Mouse (Mus musculus) neural tube, embryonic 15.5 days (tissue): Measurements from ENCODE around the gene Tns1. TPM values are rescaled to one million over a fixed set of nuclear protein-coding genes. Genes with fewer than 3 reads are reported as not detected.

Source experiments
- ATAC-seq: fragments of 200-750 bp; cut with Nextera tagmentation; 2 replicates; pipeline ENCODE4 v1.8.0; 2017; ENCODE audit warnings: mild to moderate bottlenecking, moderate TSS enrichment, moderate library complexity; ENCODE audit not compliant: low FRiP score
- H3K27ac ChIP-seq: fragments of 300-500 bp; sonication (generic); replicated peaks from 2 replicates; pipeline ENCODE4 v1.5.1; 2015; ENCODE audit warnings: mild to moderate bottlenecking, inconsistent platforms
- H3K27me3 ChIP-seq: fragments of 300-500 bp; sonication (generic); replicated peaks from 2 replicates; pipeline ENCODE4 v1.6.1; 2015; ENCODE audit warnings: inconsistent platforms
- H3K36me3 ChIP-seq: fragments of 300-500 bp; sonication (generic); 2 replicates; pipeline ENCODE4 v1.6.1; 2015; ENCODE audit warnings: inconsistent platforms
- H3K4me1 ChIP-seq: fragments of 300-500 bp; sonication (generic); 2 replicates; pipeline ENCODE4 v1.6.1; 2015; ENCODE audit warnings: inconsistent platforms
- H3K4me2 ChIP-seq: fragments of 300-500 bp; sonication (generic); 2 replicates; pipeline ENCODE4 v1.6.1; 2015; ENCODE audit warnings: inconsistent platforms, mild to moderate bottlenecking, moderate library complexity
- H3K4me3 ChIP-seq: fragments of 300-500 bp; sonication (generic); replicated peaks from 2 replicates; pipeline ENCODE4 v1.5.1; 2015; ENCODE audit warnings: mild to moderate bottlenecking, inconsistent platforms
- H3K9ac ChIP-seq: fragments of 300-500 bp; sonication (generic); replicated peaks from 2 replicates; pipeline ENCODE4 v1.6.1; 2015; ENCODE audit warnings: mild to moderate bottlenecking, inconsistent platforms
- H3K9me3 ChIP-seq: fragments of 300-500 bp; sonication (generic); replicated peaks from 2 replicates; pipeline ENCODE4 v1.6.1; 2016; ENCODE audit warnings: inconsistent platforms
- WGBS: fragments of 180-500 bp; shearing (Covaris S2); methylation state at CpG from one replicate; pipeline ENCODE4 v1.1.7; 2015; ENCODE audit warnings: mixed read lengths; 5-methylcytosine and 5-hydroxymethylcytosine counted together
- polyA plus RNA-seq: library from polyadenylated mRNA; unstranded; fragments of >200 nt; fragmentation: Nextera tagmentation; extraction: Ambion mirVana; gene quantifications from 2 replicates; pipeline ENCODE4 v1.2.1, GENCODE M21; 2015

Gene Tns1
- polyA plus RNA-seq, 1 experiment from 2014 or later = 13.3 TPM

- Histone ChIP-seq H3K4me3 (no peak overlapping the region), H3K9ac (no peak overlapping the region), H3K27ac (no peak overlapping the region), H3K27me3 (no peaks in the 10 kb centered on the region), H3K4me1 (no peaks in the 10 kb centered on the region), H3K4me2 (no peak overlapping the region), H3K36me3 (no peaks in the 10 kb centered on the region), H3K9me3 (no peaks in the 10 kb centered on the region)
- 90% methylated on average over 6 of the region's 6 CpGs for WGBS
- ATAC-seq = no peak
These were observed 25.0 kb upstream of the Tns1 start for GRCm38 (mm10) chr1:74149106-74149885.

- 79% methylated on average over 8 of the region's 8 CpGs for WGBS
- ATAC-seq = no peak
- no peak overlapping the region for H3K9ac ChIP-seq
- no peaks in the 10 kb centered on the region for H3K4me1 ChIP-seq
- no peaks in the 10 kb centered on the region for H3K9me3 ChIP-seq
- no peaks in the 10 kb centered on the region for H3K27me3 ChIP-seq
- H3K36me3 ChIP-seq = no peaks in the 10 kb centered on the region
- no peak overlapping the region for H3K4me2 ChIP-seq
- H3K4me3 ChIP-seq = no peak overlapping the region
- no peak overlapping the region for H3K27ac ChIP-seq
These were observed 17.5 kb upstream of the Tns1 start for GRCm38 (mm10) chr1:74141781-74142180.

- H3K36me3 ChIP-seq = no peaks in the 10 kb centered on the region
- H3K4me3 ChIP-seq = no peak overlapping the region
- no peak overlapping the region for H3K9ac ChIP-seq
- no peaks in the 10 kb centered on the region for H3K9me3 ChIP-seq
- H3K4me1 ChIP-seq = no peaks in the 10 kb centered on the region
- no peak overlapping the region for H3K27ac ChIP-seq
- H3K27me3 ChIP-seq = no peaks in the 10 kb centered on the region
- 64% methylated on average over 3 of the region's 3 CpGs for WGBS
- H3K4me2 ChIP-seq = no peak overlapping the region
- no peak for ATAC-seq
These were observed 15.2 kb upstream of the Tns1 start for GRCm38 (mm10) chr1:74139415-74139814.

GRCm38 (mm10) chr1:74135326-74135950 lies 11.2 kb upstream of the Tns1 start:
- Histone ChIP-seq H3K4me3 (no peak overlapping the region), H3K4me1 (no peaks in the 10 kb centered on the region), H3K4me2 (no peak overlapping the region), H3K9me3 (no peaks in the 10 kb centered on the region), H3K27me3 (no peaks in the 10 kb centered on the region), H3K36me3 (no peaks in the 10 kb centered on the region), H3K9ac (no peak overlapping the region), H3K27ac (no peak overlapping the region)
- 89% methylated on average over 6 of the region's 6 CpGs for WGBS
- no peak for ATAC-seq

- WGBS = 79% methylated on average over 6 of the region's 6 CpGs
- H3K36me3 ChIP-seq = no peaks in the 10 kb centered on the region
- ATAC-seq = no peak
- no peak overlapping the region for H3K9ac ChIP-seq
- H3K4me2 ChIP-seq = no peak overlapping the region
- H3K4me1 ChIP-seq = no peaks in the 10 kb centered on the region
- H3K27ac ChIP-seq = no peak overlapping the region
- H3K27me3 ChIP-seq = no peaks in the 10 kb centered on the region
- no peak overlapping the region for H3K4me3 ChIP-seq
- H3K9me3 ChIP-seq = no peaks in the 10 kb centered on the region
These were observed 9.7 kb upstream of the Tns1 start for GRCm38 (mm10) chr1:74133954-74134353.

- no peak for ATAC-seq
- no peak overlapping the region for H3K4me3 ChIP-seq
These were observed 7.8 kb upstream of the Tns1 start for GRCm38 (mm10) chr1:74132011-74132410.

GRCm38 (mm10) chr1:74130883-74131659 lies 6.8 kb upstream of the Tns1 start:
- Histone ChIP-seq H3K4me2 (no peak overlapping the region), H3K9ac (no peak overlapping the region), H3K36me3 (no peaks in the 10 kb centered on the region), H3K27ac (no peak overlapping the region), H3K4me3 (no peak overlapping the region), H3K4me1 (no peaks in the 10 kb centered on the region), H3K27me3 (peaks cover 3% of the 10 kb centered on the region), H3K9me3 (no peaks in the 10 kb centered on the region)
- ATAC-seq = no peak
- WGBS = 92% methylated on average over 8 of the region's 8 CpGs

More at GRCm38 (mm10) chr1:74132011-74132410, 7.8 kb upstream of the Tns1 start:
- H3K4me1 ChIP-seq = no peaks in the 10 kb centered on the region
- H3K36me3 ChIP-seq = no peaks in the 10 kb centered on the region
- no peaks in the 10 kb centered on the region for H3K27me3 ChIP-seq
- H3K9ac ChIP-seq = no peak overlapping the region
- WGBS = 76% methylated on average over 3 of the region's 3 CpGs
- no peak overlapping the region for H3K27ac ChIP-seq
- H3K9me3 ChIP-seq = no peaks in the 10 kb centered on the region
- H3K4me2 ChIP-seq = no peak overlapping the region

- ATAC-seq = peak; percentile 36
- WGBS = 0% methylated on average over 12 of the region's 12 CpGs
- peak within 1 kb of the TSS; percentile 90 for H3K4me2 ChIP-seq
These were observed 823 bp upstream of the Tns1 start, which contains the start of gene Rufy4 for GRCm38 (mm10) chr1:74124991-74125552. Rufy4 (plus strand) TSS chr1:74125541.

GRCm38 (mm10) chr1:74123215-74123614 lies 1.0 kb downstream of the Tns1 start:
- Histone ChIP-seq H3K4me2 (peak overlapping the region; percentile 90), H3K27ac (no peak overlapping the region), H3K36me3 (no peaks in the 10 kb centered on the region), H3K4me3 (no peak overlapping the region), H3K9ac (no peak overlapping the region), H3K4me1 (peaks cover 27% of the 10 kb centered on the region), H3K9me3 (no peaks in the 10 kb centered on the region), H3K27me3 (peaks cover 26% of the 10 kb centered on the region)
- WGBS = 63% methylated on average over 8 of the region's 8 CpGs
- no peak for ATAC-seq

More at GRCm38 (mm10) chr1:74124991-74125552, 823 bp upstream of the Tns1 start, which contains the start of gene Rufy4:
- peaks cover 24% of the 10 kb centered on the region for H3K4me1 ChIP-seq
- no peaks in the 10 kb centered on the region for H3K36me3 ChIP-seq
- H3K4me3 ChIP-seq = peak within 1 kb of the TSS; percentile 47
- no peak within 1 kb of the TSS for H3K27ac ChIP-seq
- peaks cover 26% of the 10 kb centered on the region for H3K27me3 ChIP-seq
- no peaks in the 10 kb centered on the region for H3K9me3 ChIP-seq
- peak within 1 kb of the TSS; percentile 55 for H3K9ac ChIP-seq

- H3K4me2 ChIP-seq = no peak overlapping the region
- no peak overlapping the region for H3K9ac ChIP-seq
- H3K27ac ChIP-seq = no peak overlapping the region
- peaks cover 26% of the 10 kb centered on the region for H3K27me3 ChIP-seq
- H3K4me3 ChIP-seq = no peak overlapping the region
- no peaks in the 10 kb centered on the region for H3K9me3 ChIP-seq
- 42% methylated on average over 9 of the region's 9 CpGs for WGBS
- no peak for ATAC-seq
- no peaks in the 10 kb centered on the region for H3K36me3 ChIP-seq
- H3K4me1 ChIP-seq = peaks cover 27% of the 10 kb centered on the region
These were observed 2.2 kb downstream of the Tns1 start for GRCm38 (mm10) chr1:74121821-74122576.

- H3K4me2 ChIP-seq = no peak overlapping the region
- H3K27me3 ChIP-seq = peaks cover 24% of the 10 kb centered on the region
- no peak overlapping the region for H3K27ac ChIP-seq
- H3K9ac ChIP-seq = no peak overlapping the region
- H3K4me3 ChIP-seq = no peak overlapping the region
- H3K9me3 ChIP-seq = no peaks in the 10 kb centered on the region
- ATAC-seq = no peak
- peaks cover 27% of the 10 kb centered on the region for H3K4me1 ChIP-seq
- H3K36me3 ChIP-seq = no peaks in the 10 kb centered on the region
- WGBS = 86% methylated on average over 7 of the region's 7 CpGs
These were observed 3.1 kb downstream of the Tns1 start for GRCm38 (mm10) chr1:74121138-74121537.
